Mouse (Mus musculus): ENCODE measurements around the gene Fkrp. TPM values are rescaled to one million over a fixed set of nuclear protein-coding genes. Genes with fewer than 3 reads are reported as not detected.

Gene Fkrp
- polyA plus RNA-seq, 1 experiment from 2014 or later, result 30.9 TPM

- Histone ChIP-seq H3K9me3 (ENCODE audit: control insufficient read depth, low read length) (no peaks in the 10 kb centered on the region), H3K4me2 (ENCODE audit: low read length) (peak overlapping the region; percentile 95), H3K27me3 (ENCODE audit: control insufficient read depth, insufficient read depth, low read length) (peaks cover 9% of the 10 kb centered on the region), H3K36me3 (ENCODE audit: control insufficient read depth, insufficient read depth, low read length) (peaks cover 26% of the 10 kb centered on the region), H3K9ac (ENCODE audit: low read length) (peak overlapping the region; percentile 100), H3K27ac (replicated peaks in 1 of 2; ENCODE audit: control insufficient read depth in 1 of 2, insufficient read depth in 1 of 2, low read depth in 2 of 2, low read length in 2 of 2) (peak overlapping the region; percentile 76 to 94), H3K4me1 (ENCODE audit: control insufficient read depth in 2 of 2, insufficient read depth in 2 of 2, low read length in 2 of 2) (peaks cover 23 to 53% of the 10 kb centered on the region in 2 experiments), H3K4me3 (ENCODE audit: control insufficient read depth in 1 of 2, insufficient read depth in 1 of 2, low read depth in 1 of 2, low read length in 2 of 2) (peak overlapping the region; percentile 91 to 98)
- WGBS, result under 1% methylated on average over 48 of the region's 55 CpGs
- ATAC-seq (ENCODE audit: insufficient number of reproducible peaks, insufficient read depth, low FRiP score, low read depth), result peak; percentile 80
Measured at GRCm38 (mm10) chr7:16816078-16816474, 456 bp downstream of the Fkrp start.

- peaks cover 32% of the 10 kb centered on the region for H3K36me3 ChIP-seq (ENCODE audit: control insufficient read depth, insufficient read depth, low read length)
- 0% methylated on average over 1 of the region's 1 CpGs for WGBS
- peaks cover 15% of the 10 kb centered on the region for H3K27me3 ChIP-seq (ENCODE audit: control insufficient read depth, insufficient read depth, low read length)
- peak within 1 kb of the TSS; percentile 91 to 98 for H3K4me3 ChIP-seq (ENCODE audit: control insufficient read depth in 1 of 2, insufficient read depth in 1 of 2, low read depth in 1 of 2, low read length in 2 of 2)
- no peak for ATAC-seq (ENCODE audit: insufficient number of reproducible peaks, insufficient read depth, low FRiP score, low read depth)
- H3K9ac ChIP-seq (ENCODE audit: low read length), result peak within 1 kb of the TSS; percentile 100
- peaks cover 20 to 52% of the 10 kb centered on the region in 2 experiments for H3K4me1 ChIP-seq (ENCODE audit: control insufficient read depth in 2 of 2, insufficient read depth in 2 of 2, low read length in 2 of 2)
- no peaks in the 10 kb centered on the region for H3K9me3 ChIP-seq (ENCODE audit: control insufficient read depth, low read length)
- peak within 1 kb of the TSS; percentile 95 for H3K4me2 ChIP-seq (ENCODE audit: low read length)
- peak within 1 kb of the TSS; percentile 76 to 94 for H3K27ac ChIP-seq (replicated peaks in 1 of 2; ENCODE audit: control insufficient read depth in 1 of 2, insufficient read depth in 1 of 2, low read depth in 2 of 2, low read length in 2 of 2)
Measured at GRCm38 (mm10) chr7:16815351-16815941, 1.1 kb downstream of the Fkrp start, which contains the start of gene Strn4. Strn4 (plus strand) TSS chr7:16815889.

GRCm38 (mm10) chr7:16812505-16812904 lies 4.0 kb downstream of the Fkrp start:
- H3K9ac ChIP-seq (ENCODE audit: low read length), result no peak overlapping the region
- 75% methylated on average over 2 of the region's 2 CpGs for WGBS
- H3K4me2 ChIP-seq (ENCODE audit: low read length), result no peak overlapping the region
- H3K36me3 ChIP-seq (ENCODE audit: control insufficient read depth, insufficient read depth, low read length), result peaks cover 55% of the 10 kb centered on the region
- H3K4me3 ChIP-seq (ENCODE audit: control insufficient read depth in 1 of 2, insufficient read depth in 1 of 2, low read depth in 1 of 2, low read length in 2 of 2), result no peak overlapping the region
- H3K9me3 ChIP-seq (ENCODE audit: control insufficient read depth, low read length), result no peaks in the 10 kb centered on the region
- H3K4me1 ChIP-seq (ENCODE audit: control insufficient read depth in 2 of 2, insufficient read depth in 2 of 2, low read length in 2 of 2), result peaks cover 10 to 23% of the 10 kb centered on the region in 2 experiments
- ATAC-seq (ENCODE audit: insufficient number of reproducible peaks, insufficient read depth, low FRiP score, low read depth), result no peak
- H3K27ac ChIP-seq (replicated peaks in 1 of 2; ENCODE audit: control insufficient read depth in 1 of 2, insufficient read depth in 1 of 2, low read depth in 2 of 2, low read length in 2 of 2), result no peak overlapping the region
- H3K27me3 ChIP-seq (ENCODE audit: control insufficient read depth, insufficient read depth, low read length), result peaks cover 15% of the 10 kb centered on the region

- H3K27ac ChIP-seq (replicated peaks in 1 of 2; ENCODE audit: control insufficient read depth in 1 of 2, insufficient read depth in 1 of 2, low read depth in 2 of 2, low read length in 2 of 2), result no peak overlapping the region
- H3K4me1 ChIP-seq (ENCODE audit: control insufficient read depth in 2 of 2, insufficient read depth in 2 of 2, low read length in 2 of 2), result peaks cover 8 to 18% of the 10 kb centered on the region in 2 experiments
- 21% methylated on average over 17 of the region's 17 CpGs for WGBS
- peak overlapping the region; percentile 58 for H3K9ac ChIP-seq (ENCODE audit: low read length)
- peaks cover 15% of the 10 kb centered on the region for H3K27me3 ChIP-seq (ENCODE audit: control insufficient read depth, insufficient read depth, low read length)
- peak overlapping the region; percentile 82 for H3K4me2 ChIP-seq (ENCODE audit: low read length)
- peaks cover 56% of the 10 kb centered on the region for H3K36me3 ChIP-seq (ENCODE audit: control insufficient read depth, insufficient read depth, low read length)
- H3K4me3 ChIP-seq (ENCODE audit: control insufficient read depth in 1 of 2, insufficient read depth in 1 of 2, low read depth in 1 of 2, low read length in 2 of 2), result peak overlapping the region; percentile 36 to 40
- H3K9me3 ChIP-seq (ENCODE audit: control insufficient read depth, low read length), result no peaks in the 10 kb centered on the region
- ATAC-seq (ENCODE audit: insufficient number of reproducible peaks, insufficient read depth, low FRiP score, low read depth), result no peak
Measured at GRCm38 (mm10) chr7:16811649-16812070, 4.9 kb downstream of the Fkrp start.

GRCm38 (mm10) chr7:16810920-16811648 lies 5.4 kb downstream of the Fkrp start:
- Histone ChIP-seq H3K9me3 (ENCODE audit: control insufficient read depth, low read length) (no peaks in the 10 kb centered on the region), H3K27me3 (ENCODE audit: control insufficient read depth, insufficient read depth, low read length) (peaks cover 15% of the 10 kb centered on the region), H3K9ac (ENCODE audit: low read length) (peak overlapping the region; percentile 58), H3K4me2 (ENCODE audit: low read length) (peak overlapping the region; percentile 82), H3K36me3 (ENCODE audit: control insufficient read depth, insufficient read depth, low read length) (peaks cover 61% of the 10 kb centered on the region), H3K4me1 (ENCODE audit: control insufficient read depth in 2 of 2, insufficient read depth in 2 of 2, low read length in 2 of 2) (peaks cover 8 to 18% of the 10 kb centered on the region in 2 experiments), H3K27ac (replicated peaks in 1 of 2; ENCODE audit: control insufficient read depth in 1 of 2, insufficient read depth in 1 of 2, low read depth in 2 of 2, low read length in 2 of 2) (no peak overlapping the region), H3K4me3 (ENCODE audit: control insufficient read depth in 1 of 2, insufficient read depth in 1 of 2, low read depth in 1 of 2, low read length in 2 of 2) (peak overlapping the region; percentile 36 to 40)
- no peak for ATAC-seq (ENCODE audit: insufficient number of reproducible peaks, insufficient read depth, low FRiP score, low read depth)
- 7% methylated on average over 88 of the region's 90 CpGs for WGBS

- peak overlapping the region; percentile 58 for H3K9ac ChIP-seq (ENCODE audit: low read length)
- H3K36me3 ChIP-seq (ENCODE audit: control insufficient read depth, insufficient read depth, low read length), result peaks cover 61% of the 10 kb centered on the region
- ATAC-seq (ENCODE audit: insufficient number of reproducible peaks, insufficient read depth, low FRiP score, low read depth), result no peak
- WGBS, result 64% methylated on average over 28 of the region's 28 CpGs
- H3K4me1 ChIP-seq (ENCODE audit: control insufficient read depth in 2 of 2, insufficient read depth in 2 of 2, low read length in 2 of 2), result peaks cover 5 to 13% of the 10 kb centered on the region in 2 experiments
- peak overlapping the region; percentile 36 to 40 for H3K4me3 ChIP-seq (ENCODE audit: control insufficient read depth in 1 of 2, insufficient read depth in 1 of 2, low read depth in 1 of 2, low read length in 2 of 2)
- peaks cover 15% of the 10 kb centered on the region for H3K27me3 ChIP-seq (ENCODE audit: control insufficient read depth, insufficient read depth, low read length)
- no peaks in the 10 kb centered on the region for H3K9me3 ChIP-seq (ENCODE audit: control insufficient read depth, low read length)
- no peak overlapping the region for H3K27ac ChIP-seq (replicated peaks in 1 of 2; ENCODE audit: control insufficient read depth in 1 of 2, insufficient read depth in 1 of 2, low read depth in 2 of 2, low read length in 2 of 2)
- H3K4me2 ChIP-seq (ENCODE audit: low read length), result peak overlapping the region; percentile 82
Measured at GRCm38 (mm10) chr7:16810399-16810919, 6.1 kb downstream of the Fkrp start.

- Histone ChIP-seq H3K9ac (ENCODE audit: low read length) (no peak overlapping the region), H3K36me3 (ENCODE audit: control insufficient read depth, insufficient read depth, low read length) (peaks cover 59% of the 10 kb centered on the region), H3K27me3 (ENCODE audit: control insufficient read depth, insufficient read depth, low read length) (peaks cover 15% of the 10 kb centered on the region), H3K4me3 (ENCODE audit: control insufficient read depth in 1 of 2, insufficient read depth in 1 of 2, low read depth in 1 of 2, low read length in 2 of 2) (no peak overlapping the region), H3K4me2 (ENCODE audit: low read length) (no peak overlapping the region), H3K9me3 (ENCODE audit: control insufficient read depth, low read length) (no peaks in the 10 kb centered on the region), H3K27ac (replicated peaks in 1 of 2; ENCODE audit: control insufficient read depth in 1 of 2, insufficient read depth in 1 of 2, low read depth in 2 of 2, low read length in 2 of 2) (no peak overlapping the region), H3K4me1 (ENCODE audit: control insufficient read depth in 2 of 2, insufficient read depth in 2 of 2, low read length in 2 of 2) (peaks cover 5 to 11% of the 10 kb centered on the region in 2 experiments)
- no peak; the same call in 1 of the 2 replicates for ATAC-seq (ENCODE audit: insufficient number of reproducible peaks, insufficient read depth, low FRiP score, low read depth)
- 26% methylated on average over 10 of the region's 10 CpGs for WGBS
Measured at GRCm38 (mm10) chr7:16809739-16810138, 6.8 kb downstream of the Fkrp start.

Data from heart, embryonic 14.5 days (tissue).